Mouse (Mus musculus) limb, embryonic 11.5 days (tissue): ENCODE measurements around the gene Emc3. TPM values are rescaled to one million over a fixed set of nuclear protein-coding genes. Genes with fewer than 3 reads are reported as not detected.

Source experiments
- ATAC-seq: fragments of 200-750 bp; cut with Nextera tagmentation; 2 replicates; pipeline ENCODE4 v1.8.0; 2017; ENCODE audit warnings: low read depth; ENCODE audit not compliant: insufficient number of reproducible peaks, low FRiP score, low TSS enrichment
- DNase-seq: peaks from one replicate; pipeline ENCODE4 v3.0.0-alpha.2; 2015; ENCODE audit warnings: low spot score
- H3K27ac ChIP-seq: fragments of 300-500 bp; sonication (generic); replicated peaks from 2 replicates; pipeline ENCODE4 v1.5.1; 2014; ENCODE audit warnings: low read depth, mild to moderate bottlenecking, low read length
- H3K27me3 ChIP-seq: fragments of 300-500 bp; sonication (generic); 2 replicates; pipeline ENCODE4 v1.6.1; 2014; ENCODE audit warnings: mild to moderate bottlenecking, low read length, mixed read lengths; ENCODE audit not compliant: control insufficient read depth, insufficient read depth
- H3K36me3 ChIP-seq: fragments of 300-500 bp; sonication (generic); 2 replicates; pipeline ENCODE4 v1.6.1; 2014; ENCODE audit warnings: mild to moderate bottlenecking, low read length, moderate library complexity, mixed read lengths; ENCODE audit not compliant: control insufficient read depth, insufficient read depth
- H3K4me1 ChIP-seq: fragments of 300-500 bp; sonication (generic); 2 replicates; pipeline ENCODE4 v1.6.1; 2014; ENCODE audit warnings: low read length, mixed read lengths; ENCODE audit not compliant: control insufficient read depth, insufficient read depth
- H3K4me2 ChIP-seq: fragments of 300-500 bp; sonication (generic); 2 replicates; pipeline ENCODE4 v1.6.1; 2014; ENCODE audit warnings: low read depth, mild to moderate bottlenecking, moderate library complexity; ENCODE audit not compliant: severe bottlenecking
- H3K4me3 ChIP-seq: fragments of 300-500 bp; sonication (generic); 2 replicates; pipeline ENCODE4 v1.5.1; 2014; ENCODE audit warnings: low read depth, low read length
- H3K9ac ChIP-seq: fragments of 300-500 bp; sonication (generic); 2 replicates; pipeline ENCODE4 v1.6.1; 2014; ENCODE audit warnings: mild to moderate bottlenecking, low read length
- H3K9me3 ChIP-seq: fragments of 300-500 bp; sonication (generic); 2 replicates; pipeline ENCODE4 v1.6.1; 2016; ENCODE audit warnings: low read length; ENCODE audit not compliant: control insufficient read depth
- WGBS: fragments of 180-500 bp; shearing (Covaris S2); extraction: QIAGEN DNeasy Blood & Tissue Kit; methylation state at CpG from one replicate; pipeline ENCODE4 v1.1.7; 2014; 5-methylcytosine and 5-hydroxymethylcytosine counted together
- polyA plus RNA-seq: library from polyadenylated mRNA; unstranded; fragments of >200 nt; fragmentation: Nextera tagmentation; extraction: Ambion mirVana; gene quantifications from 2 replicates; pipeline ENCODE4 v1.2.1, GENCODE M21; 2014

Gene Emc3
- polyA plus RNA-seq, 1 experiment from 2014 or later = 74.5 TPM

GRCm38 (mm10) chr6:113507130-113507529, 24.3 kb downstream of the Emc3 start:
- Histone ChIP-seq H3K27me3 (peaks cover 5% of the 10 kb centered on the region; the same call in 1 of the 2 replicates), H3K4me1 (no peaks in the 10 kb centered on the region), H3K9me3 (no peaks in the 10 kb centered on the region), H3K4me3 (no peak overlapping the region), H3K36me3 (no peaks in the 10 kb centered on the region), H3K27ac (no peak overlapping the region), H3K4me2 (no peak overlapping the region), H3K9ac (no peak overlapping the region)
- no peak for DNase-seq
- ATAC-seq = no peak

GRCm38 (mm10) chr6:113505689-113506088, 25.8 kb downstream of the Emc3 start:
- H3K4me2 ChIP-seq = no peak overlapping the region
- DNase-seq (no peak), ATAC-seq (no peak)
- H3K9ac ChIP-seq = no peak overlapping the region
- H3K36me3 ChIP-seq = no peaks in the 10 kb centered on the region
- no peaks in the 10 kb centered on the region for H3K9me3 ChIP-seq
- no peak overlapping the region for H3K27ac ChIP-seq
- H3K4me1 ChIP-seq = no peaks in the 10 kb centered on the region
- H3K27me3 ChIP-seq = peaks cover 17% of the 10 kb centered on the region
- no peak overlapping the region for H3K4me3 ChIP-seq
- 71% methylated on average over 1 of the region's 1 CpGs for WGBS

- H3K36me3 ChIP-seq = no peaks in the 10 kb centered on the region
- H3K4me3 ChIP-seq = no peak overlapping the region
- DNase-seq (no peak), ATAC-seq (no peak)
- no peak overlapping the region for H3K4me2 ChIP-seq
- no peak overlapping the region for H3K27ac ChIP-seq
- H3K9ac ChIP-seq = no peak overlapping the region
- peaks cover 21% of the 10 kb centered on the region for H3K27me3 ChIP-seq
- no peaks in the 10 kb centered on the region for H3K9me3 ChIP-seq
- H3K4me1 ChIP-seq = no peaks in the 10 kb centered on the region
- WGBS = 86% methylated on average over 2 of the region's 2 CpGs
Measured at GRCm38 (mm10) chr6:113502801-113503200, 28.7 kb downstream of the Emc3 start.

GRCm38 (mm10) chr6:113501388-113502084, 29.9 kb downstream of the Emc3 start, which contains the start of gene Prrt3:
TSS of gene Prrt3 (minus strand) at chr6:113501931.
- H3K4me3 ChIP-seq = peak within 1 kb of the TSS; percentile 34
- no peaks in the 10 kb centered on the region for H3K4me1 ChIP-seq
- peak; percentile 50 for DNase-seq
- no peaks in the 10 kb centered on the region for H3K9me3 ChIP-seq
- peak within 1 kb of the TSS; percentile 63 for H3K4me2 ChIP-seq
- ATAC-seq = peak; percentile 46; the same call in 1 of the 2 replicates
- peak within 1 kb of the TSS; percentile 57 for H3K9ac ChIP-seq
- peaks cover 21% of the 10 kb centered on the region for H3K27me3 ChIP-seq
- H3K36me3 ChIP-seq = no peaks in the 10 kb centered on the region
- 4% methylated on average over 32 of the region's 32 CpGs for WGBS
- H3K27ac ChIP-seq = no peak within 1 kb of the TSS

GRCm38 (mm10) chr6:113499346-113499745, 32.1 kb downstream of the Emc3 start:
- 77% methylated on average over 6 of the region's 6 CpGs for WGBS
- peaks cover 36% of the 10 kb centered on the region for H3K27me3 ChIP-seq

GRCm38 (mm10) chr6:113495071-113495675, 36.3 kb downstream of the Emc3 start:
- DNase-seq (peak; percentile 30), ATAC-seq (no peak)
- 41% methylated on average over 28 of the region's 28 CpGs for WGBS
- no peaks in the 10 kb centered on the region; the same call in 1 of the 2 replicates for H3K36me3 ChIP-seq
- peaks cover 16% of the 10 kb centered on the region for H3K27me3 ChIP-seq
- H3K9me3 ChIP-seq = no peaks in the 10 kb centered on the region
- H3K4me3 ChIP-seq = peak overlapping the region; percentile 33; the same call in 1 of the 2 replicates
- peak overlapping the region; percentile 49 for H3K4me2 ChIP-seq
- H3K4me1 ChIP-seq = 0 out of 2 replicates have a peak, but pooled peaks cover 5% of the 10 kb centered on the region
- H3K9ac ChIP-seq = 0 out of 2 replicates have a peak overlapping the region, but pooled peaks have one; percentile 12
- H3K27ac ChIP-seq = no peak overlapping the region

More at GRCm38 (mm10) chr6:113499346-113499745, 32.1 kb downstream of the Emc3 start:
- H3K36me3 ChIP-seq = no peaks in the 10 kb centered on the region
- H3K4me3 ChIP-seq = no peak overlapping the region
- H3K9ac ChIP-seq = no peak overlapping the region
- ATAC-seq = no peak
- H3K9me3 ChIP-seq = no peaks in the 10 kb centered on the region
- DNase-seq = no peak
- H3K4me1 ChIP-seq = 0 out of 2 replicates have a peak, but pooled peaks cover 3% of the 10 kb centered on the region
- H3K4me2 ChIP-seq = no peak overlapping the region
- H3K27ac ChIP-seq = no peak overlapping the region

GRCm38 (mm10) chr6:113494258-113494788, 37.1 kb downstream of the Emc3 start:
- H3K9me3 ChIP-seq = no peaks in the 10 kb centered on the region
- H3K9ac ChIP-seq = peak overlapping the region; percentile 18; the same call in 1 of the 2 replicates
- peak overlapping the region; percentile 33 for H3K4me3 ChIP-seq
- whole genome bisulfite sequencing = 1% methylated on average over 54 of the region's 54 CpGs
- H3K36me3 ChIP-seq = no peaks in the 10 kb centered on the region; the same call in 1 of the 2 replicates
- peak overlapping the region; percentile 49 for H3K4me2 ChIP-seq
- no peak overlapping the region for H3K27ac ChIP-seq
- peaks cover 16% of the 10 kb centered on the region for H3K27me3 ChIP-seq
- DNase-seq (peak; percentile 81), ATAC-seq (peak; percentile 63)
- 0 out of 2 replicates have a peak, but pooled peaks cover 5% of the 10 kb centered on the region for H3K4me1 ChIP-seq

GRCm38 (mm10) chr6:113492101-113492864, 39.2 kb downstream of the Emc3 start:
- H3K36me3 ChIP-seq = no peaks in the 10 kb centered on the region; the same call in 1 of the 2 replicates

More at GRCm38 (mm10) chr6:113492101-113492864, 39.2 kb downstream of the Emc3 start:
- Histone ChIP-seq H3K9ac (no peak overlapping the region), H3K4me3 (no peak overlapping the region), H3K4me2 (no peak overlapping the region), H3K27ac (no peak overlapping the region), H3K9me3 (no peaks in the 10 kb centered on the region), H3K27me3 (peaks cover 16% of the 10 kb centered on the region), H3K4me1 (peaks cover 8% of the 10 kb centered on the region; the same call in 1 of the 2 replicates)
- ATAC-seq (no peak), DNase-seq (no peak)
- WGBS = 67% methylated on average over 24 of the region's 24 CpGs
